Mouse (Mus musculus): Measurements from ENCODE around the gene Cds2. TPM values are rescaled to one million over a fixed set of nuclear protein-coding genes. Genes with fewer than 3 reads are reported as not detected.

Gene Cds2
- polyA plus RNA-seq, 1 experiment: 74.3 TPM

- H3K27ac ChIP-seq (ENCODE audit: insufficient read depth, low read length): no peak overlapping the region
- peaks cover 6% of the 10 kb centered on the region for H3K4me1 ChIP-seq (ENCODE audit: control insufficient read depth, insufficient read depth, low read length)
- no peak for TF ChIP-seq CTCF (IDR thresholded peaks at IDR 0.05; ENCODE audit: low read depth, low read length)
- TF ChIP-seq EP300 (IDR thresholded peaks at IDR 0.05; ENCODE audit: insufficient read depth, low read depth, low read length): no peak
- TF ChIP-seq POLR2A (IDR thresholded peaks at IDR 0.05; ENCODE audit: insufficient read depth, low read length): no peak
- no peaks in the 10 kb centered on the region for H3K9me3 ChIP-seq (replicated peaks; ENCODE audit: control insufficient read depth, insufficient read depth, low read length, poor library complexity, severe bottlenecking)
- H3K4me3 ChIP-seq (ENCODE audit: low read depth, low read length): no peak overlapping the region
- no peaks in the 10 kb centered on the region for H3K27me3 ChIP-seq (ENCODE audit: control insufficient read depth, insufficient read depth, low read length, poor library complexity, severe bottlenecking)
- no peaks in the 10 kb centered on the region for H3K36me3 ChIP-seq (ENCODE audit: control insufficient read depth, insufficient read depth, low read length, poor library complexity, severe bottlenecking)
- no peak overlapping the region for H3K9ac ChIP-seq (ENCODE audit: low read depth, poor library complexity, severe bottlenecking)
These were observed 7.5 kb downstream of the Cds2 start for GRCm38 (mm10) chr2:132270331-132270951.

GRCm38 (mm10) chr2:132272694-132273389, 9.9 kb downstream of the Cds2 start:
- Histone ChIP-seq H3K9me3 (replicated peaks; ENCODE audit: control insufficient read depth, insufficient read depth, low read length, poor library complexity, severe bottlenecking) (no peaks in the 10 kb centered on the region), H3K27ac (ENCODE audit: insufficient read depth, low read length) (no peak overlapping the region; the same call in 1 of the 2 replicates), H3K36me3 (ENCODE audit: control insufficient read depth, insufficient read depth, low read length, poor library complexity, severe bottlenecking) (no peaks in the 10 kb centered on the region), H3K27me3 (ENCODE audit: control insufficient read depth, insufficient read depth, low read length, poor library complexity, severe bottlenecking) (no peaks in the 10 kb centered on the region), H3K9ac (ENCODE audit: low read depth, poor library complexity, severe bottlenecking) (no peak overlapping the region), H3K4me3 (ENCODE audit: low read depth, low read length) (no peak overlapping the region), H3K4me1 (ENCODE audit: control insufficient read depth, insufficient read depth, low read length) (peaks cover 6% of the 10 kb centered on the region)
- no peak for TF ChIP-seq POLR2A (IDR thresholded peaks at IDR 0.05; ENCODE audit: insufficient read depth, low read length)
- no peak for TF ChIP-seq EP300 (IDR thresholded peaks at IDR 0.05; ENCODE audit: insufficient read depth, low read depth, low read length)
- no peak for TF ChIP-seq CTCF (IDR thresholded peaks at IDR 0.05; ENCODE audit: low read depth, low read length)

GRCm38 (mm10) chr2:132275527-132275926, 12.6 kb downstream of the Cds2 start:
- no peaks in the 10 kb centered on the region for H3K36me3 ChIP-seq (ENCODE audit: control insufficient read depth, insufficient read depth, low read length, poor library complexity, severe bottlenecking)
- peaks cover 4% of the 10 kb centered on the region for H3K4me1 ChIP-seq (ENCODE audit: control insufficient read depth, insufficient read depth, low read length)
- peak; percentile 81 for TF ChIP-seq CTCF (IDR thresholded peaks at IDR 0.05; ENCODE audit: low read depth, low read length)
- TF ChIP-seq EP300 (IDR thresholded peaks at IDR 0.05; ENCODE audit: insufficient read depth, low read depth, low read length): no peak
- no peak overlapping the region for H3K9ac ChIP-seq (ENCODE audit: low read depth, poor library complexity, severe bottlenecking)
- no peaks in the 10 kb centered on the region for H3K27me3 ChIP-seq (ENCODE audit: control insufficient read depth, insufficient read depth, low read length, poor library complexity, severe bottlenecking)
- H3K27ac ChIP-seq (ENCODE audit: insufficient read depth, low read length): no peak overlapping the region
- no peaks in the 10 kb centered on the region for H3K9me3 ChIP-seq (replicated peaks; ENCODE audit: control insufficient read depth, insufficient read depth, low read length, poor library complexity, severe bottlenecking)
- H3K4me3 ChIP-seq (ENCODE audit: low read depth, low read length): no peak overlapping the region

DNA sequence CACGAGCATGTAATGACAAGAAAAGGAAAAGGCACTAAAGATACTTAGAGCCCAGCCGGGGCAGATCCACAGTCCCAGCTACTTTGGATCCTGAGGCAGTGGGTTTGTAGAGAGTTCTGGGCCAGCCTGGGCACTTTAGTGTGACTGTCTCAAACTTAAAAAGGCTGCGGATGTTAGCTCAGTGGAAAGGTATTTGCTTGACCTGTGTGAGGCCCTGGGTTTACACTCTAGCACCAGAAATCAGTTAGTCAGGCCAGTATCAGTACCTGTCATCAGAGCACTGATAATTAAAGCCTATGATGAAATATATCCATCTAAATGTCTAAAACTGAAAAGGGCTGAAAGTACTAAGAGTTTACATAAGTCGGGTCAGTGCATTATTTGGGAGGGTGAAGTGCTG, 13.3 kb downstream of the Cds2 start:
- Histone ChIP-seq H3K9me3 (replicated peaks; ENCODE audit: control insufficient read depth, insufficient read depth, low read length, poor library complexity, severe bottlenecking) (no peaks in the 10 kb centered on the region), H3K27ac (ENCODE audit: insufficient read depth, low read length) (no peak overlapping the region), H3K4me3 (ENCODE audit: low read depth, low read length) (no peak overlapping the region), H3K4me1 (ENCODE audit: control insufficient read depth, insufficient read depth, low read length) (peaks cover 4% of the 10 kb centered on the region), H3K36me3 (ENCODE audit: control insufficient read depth, insufficient read depth, low read length, poor library complexity, severe bottlenecking) (no peaks in the 10 kb centered on the region), H3K9ac (ENCODE audit: low read depth, poor library complexity, severe bottlenecking) (no peak overlapping the region), H3K27me3 (ENCODE audit: control insufficient read depth, insufficient read depth, low read length, poor library complexity, severe bottlenecking) (no peaks in the 10 kb centered on the region)
- TF ChIP-seq POLR2A (IDR thresholded peaks at IDR 0.05; ENCODE audit: insufficient read depth, low read length) (no peak), CTCF (IDR thresholded peaks at IDR 0.05; ENCODE audit: low read depth, low read length) (no peak), EP300 (IDR thresholded peaks at IDR 0.05; ENCODE audit: insufficient read depth, low read depth, low read length) (no peak)

DNA sequence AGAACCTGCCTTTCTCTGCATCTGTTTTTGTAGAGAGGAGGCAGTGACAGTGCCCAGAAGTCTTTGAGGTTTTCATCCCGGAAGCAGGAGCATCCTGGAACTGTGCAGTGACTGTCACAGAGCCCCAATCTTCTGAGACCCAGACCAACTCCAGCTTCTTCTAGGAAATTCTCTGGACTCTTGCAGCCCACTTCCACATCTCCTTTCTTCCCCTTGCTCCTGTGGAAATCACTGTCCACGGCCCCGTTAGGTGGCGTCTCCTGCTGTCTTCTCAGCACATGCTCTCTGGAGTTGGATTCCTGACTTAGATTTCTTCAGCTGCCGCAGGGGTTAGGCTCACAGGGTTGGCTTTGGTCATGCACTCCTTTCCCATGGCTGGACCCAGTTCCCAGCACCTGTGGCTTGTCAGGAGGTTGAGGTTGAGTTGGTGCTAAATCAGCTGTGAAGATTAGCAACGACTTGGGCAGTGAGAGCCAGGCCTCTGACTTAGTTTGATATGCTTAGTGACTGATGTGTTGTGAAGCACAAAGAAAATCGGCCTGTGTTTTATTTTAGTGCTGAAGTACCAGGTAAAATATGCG, 15.4 kb downstream of the Cds2 start:
- Histone ChIP-seq H3K9ac (ENCODE audit: low read depth, poor library complexity, severe bottlenecking) (no peak overlapping the region), H3K27ac (ENCODE audit: insufficient read depth, low read length) (no peak overlapping the region), H3K9me3 (replicated peaks; ENCODE audit: control insufficient read depth, insufficient read depth, low read length, poor library complexity, severe bottlenecking) (no peaks in the 10 kb centered on the region), H3K4me3 (ENCODE audit: low read depth, low read length) (no peak overlapping the region), H3K36me3 (ENCODE audit: control insufficient read depth, insufficient read depth, low read length, poor library complexity, severe bottlenecking) (no peaks in the 10 kb centered on the region), H3K4me1 (ENCODE audit: control insufficient read depth, insufficient read depth, low read length) (peaks cover 3% of the 10 kb centered on the region), H3K27me3 (ENCODE audit: control insufficient read depth, insufficient read depth, low read length, poor library complexity, severe bottlenecking) (no peaks in the 10 kb centered on the region)
- TF ChIP-seq POLR2A (IDR thresholded peaks at IDR 0.05; ENCODE audit: insufficient read depth, low read length) (no peak), EP300 (IDR thresholded peaks at IDR 0.05; ENCODE audit: insufficient read depth, low read depth, low read length) (no peak), CTCF (IDR thresholded peaks at IDR 0.05; ENCODE audit: low read depth, low read length) (no peak)

- H3K36me3 ChIP-seq (ENCODE audit: control insufficient read depth, insufficient read depth, low read length, poor library complexity, severe bottlenecking): no peaks in the 10 kb centered on the region
- H3K4me1 ChIP-seq (ENCODE audit: control insufficient read depth, insufficient read depth, low read length): peaks cover 6% of the 10 kb centered on the region
- no peaks in the 10 kb centered on the region for H3K9me3 ChIP-seq (replicated peaks; ENCODE audit: control insufficient read depth, insufficient read depth, low read length, poor library complexity, severe bottlenecking)
- no peaks in the 10 kb centered on the region for H3K27me3 ChIP-seq (ENCODE audit: control insufficient read depth, insufficient read depth, low read length, poor library complexity, severe bottlenecking)
- H3K4me3 ChIP-seq (ENCODE audit: low read depth, low read length): no peak overlapping the region
- no peak overlapping the region for H3K9ac ChIP-seq (ENCODE audit: low read depth, poor library complexity, severe bottlenecking)
- TF ChIP-seq CTCF (IDR thresholded peaks at IDR 0.05; ENCODE audit: low read depth, low read length) (no peak), POLR2A (IDR thresholded peaks at IDR 0.05; ENCODE audit: insufficient read depth, low read length) (no peak), EP300 (IDR thresholded peaks at IDR 0.05; ENCODE audit: insufficient read depth, low read depth, low read length) (no peak)
- H3K27ac ChIP-seq (ENCODE audit: insufficient read depth, low read length): no peak overlapping the region
These were observed 16.5 kb downstream of the Cds2 start for GRCm38 (mm10) chr2:132279336-132279882.

Measured in ES-Bruce4 (cell line).